24 mouse cellular contexts compared by ENCODE assay signal in the genomic region with DNA sequence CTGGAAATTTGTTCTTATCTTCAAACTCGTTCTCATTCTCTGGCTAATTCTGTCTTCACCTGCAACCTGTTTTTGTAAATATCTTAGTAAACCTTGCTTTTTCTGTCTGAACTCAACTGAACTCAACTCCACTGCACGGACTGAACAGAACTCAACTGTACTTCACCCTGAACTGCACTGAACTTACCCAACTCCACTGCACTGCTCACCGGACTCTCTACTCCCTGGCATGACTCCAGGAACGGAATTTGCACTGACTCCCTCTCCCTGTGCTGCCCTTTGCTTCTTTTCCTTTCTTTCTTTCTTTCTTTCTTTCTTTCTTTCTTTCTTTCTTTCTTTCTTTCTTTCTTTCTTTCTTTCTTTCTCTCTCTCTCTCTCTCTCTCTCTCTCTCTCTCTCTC.
DNase-seq lines count a peak whose midpoint lies in the region; ATAC-seq and TF ChIP-seq lines count a peak whose summit lies in the region.
"Had no signal": no experiment of that assay in that cellular context is flagged by ENCODE, and none has a peak within 500 bp of the region (broad histone marks: within the 10 kb centered on the region; RNA-seq: fewer than 3 reads in every experiment).

No protein-coding gene starts in this region.

- no peak for TF ChIP-seq CTCF in liver, adult 2 months (IDR thresholded peaks at IDR 0.05; ENCODE audit: low read depth, low read length)

- no peaks in the 10 kb centered on the region for H3K36me3 ChIP-seq in kidney, embryonic 16.5 days (ENCODE audit: insufficient read depth, low read length)
- H3K36me3 ChIP-seq in liver, adult 2 months (ENCODE audit: control insufficient read depth, insufficient read depth, low read length) = no peaks in the 10 kb centered on the region
- H3K36me3 ChIP-seq in liver, embryonic 12.5 days = no peaks in the 10 kb centered on the region
- H3K36me3 ChIP-seq: forebrain, embryonic 10.5 days; heart, embryonic 10.5 days; heart, embryonic 13.5 days; hindbrain, embryonic 12.5 days had no signal

- TF ChIP-seq POLR2A in liver, adult 2 months (IDR thresholded peaks at IDR 0.05; ENCODE audit: extremely low read depth, insufficient read depth, low read length) = no peak

- ATAC-seq in kidney, embryonic 16.5 days (ENCODE audit: low FRiP score, low TSS enrichment) = no peak
- ATAC-seq in liver, embryonic 12.5 days = no peak
- ATAC-seq: CD4-positive, CD25-positive, alpha-beta regulatory T cell, adult 4 months; forebrain, embryonic 13.5 days; forebrain, embryonic 16.5 days had no signal

- no peaks in the 10 kb centered on the region for H3K4me1 ChIP-seq in kidney, embryonic 16.5 days (ENCODE audit: insufficient read depth, low read length)
- H3K4me1 ChIP-seq in liver, adult 2 months (ENCODE audit: control insufficient read depth, insufficient read depth, low read length) = no peaks in the 10 kb centered on the region
- no peaks in the 10 kb centered on the region for H3K4me1 ChIP-seq in liver, embryonic 12.5 days
- H3K4me1 ChIP-seq: forebrain, embryonic 10.5 days; forebrain, embryonic 13.5 days; heart, embryonic 10.5 days; heart, embryonic 13.5 days; hindbrain, embryonic 12.5 days had no signal

- H3K27ac ChIP-seq in kidney, embryonic 16.5 days (ENCODE audit: low read length) = no peak overlapping the region
- no peak overlapping the region for H3K27ac ChIP-seq in liver, adult 2 months (replicated peaks; ENCODE audit: insufficient read depth, low read depth, low read length)
- H3K27ac ChIP-seq in liver, embryonic 12.5 days = no peak overlapping the region
- H3K27ac ChIP-seq: forebrain, embryonic 10.5 days; forebrain, embryonic 13.5 days; heart, adult 2 months; heart, embryonic 10.5 days; heart, embryonic 13.5 days; hindbrain, embryonic 12.5 days had no signal

- no peaks in the 10 kb centered on the region for H3K79me2 ChIP-seq in liver, adult 2 months (ENCODE audit: control insufficient read depth, insufficient read depth, low read length)

- H3K9me3 ChIP-seq in kidney, embryonic 16.5 days (ENCODE audit: low read length) = no peaks in the 10 kb centered on the region
- no peaks in the 10 kb centered on the region for H3K9me3 ChIP-seq in liver, embryonic 12.5 days (replicated peaks)
- H3K9me3 ChIP-seq: forebrain, embryonic 10.5 days; forebrain, embryonic 13.5 days; heart, embryonic 10.5 days; heart, embryonic 13.5 days; hindbrain, embryonic 12.5 days had no signal

- no peaks in the 10 kb centered on the region for H3K27me3 ChIP-seq in kidney, embryonic 16.5 days (ENCODE audit: insufficient read depth, low read length)
- no peaks in the 10 kb centered on the region for H3K27me3 ChIP-seq in liver, adult 2 months (ENCODE audit: control insufficient read depth, insufficient read depth, low read length)
- no peaks in the 10 kb centered on the region for H3K27me3 ChIP-seq in liver, embryonic 12.5 days (replicated peaks)
- H3K27me3 ChIP-seq: forebrain, embryonic 13.5 days; heart, embryonic 13.5 days; hindbrain, embryonic 12.5 days had no signal

- no peak overlapping the region for H3K9ac ChIP-seq in kidney, embryonic 16.5 days (replicated peaks; ENCODE audit: low read length)
- H3K9ac ChIP-seq in liver, adult 2 months (ENCODE audit: low read depth, low read length) = no peak overlapping the region
- no peak overlapping the region for H3K9ac ChIP-seq in liver, embryonic 12.5 days
- H3K9ac ChIP-seq: forebrain, embryonic 13.5 days; heart, embryonic 13.5 days; hindbrain, embryonic 12.5 days had no signal

- WGBS in kidney, embryonic 16.5 days = 73% methylated on average over 4 of the region's 4 CpGs
- WGBS in liver, adult 2 months = 23% methylated on average over 4 of the region's 4 CpGs
- 56% methylated on average over 4 of the region's 4 CpGs for WGBS in liver, embryonic 12.5 days (ENCODE audit: insufficient replicate concordance)

- no peak overlapping the region for H3K4me3 ChIP-seq in kidney, embryonic 16.5 days (ENCODE audit: low read length)
- H3K4me3 ChIP-seq in liver, adult 2 months (ENCODE audit: insufficient read depth, low read depth, low read length) = no peak overlapping the region
- no peak overlapping the region for H3K4me3 ChIP-seq in liver, embryonic 12.5 days
- H3K4me3 ChIP-seq: forebrain, embryonic 10.5 days; forebrain, embryonic 13.5 days; heart, adult 2 months; heart, embryonic 10.5 days; heart, embryonic 13.5 days; hindbrain, embryonic 12.5 days had no signal

- DNase-seq in kidney, adult 18-20 months = peak; percentile 16
- peak; percentile 79 for DNase-seq in liver, adult 2 months (ENCODE audit: extremely low read depth, low read depth, low spot score)
- DNase-seq in kidney, postnatal 10 days = peak; percentile 9
- peak; percentile 49 to 51 for DNase-seq in kidney, postnatal 25 days
- no peak for DNase-seq in ovary, adult 18-20 months (ENCODE audit: low spot score)
- DNase-seq in ovary, postnatal 14 days (ENCODE audit: low spot score) = no peak
- DNase-seq: adrenal gland, adult 8-10 months; adrenal gland, postnatal 36 days; cerebellum, adult 18-20 months; cerebellum, adult 9-10 months; cerebellum, postnatal 14 days; gastrocnemius, postnatal 10 days; gastrocnemius, postnatal 36 days; heart, adult 2 months; heart, postnatal 14 days had no signal

- no peak overlapping the region for H3K4me2 ChIP-seq in kidney, embryonic 16.5 days (replicated peaks; ENCODE audit: low read depth, low read length)
- no peak overlapping the region for H3K4me2 ChIP-seq in liver, embryonic 12.5 days
- H3K4me2 ChIP-seq: forebrain, embryonic 13.5 days; heart, embryonic 13.5 days; hindbrain, embryonic 12.5 days had no signal

Comparison
In these comparisons a context has a peak if more than half of its experiments do, and no peak if none do; other contexts are left out.
1. DNase-seq: peak in kidney, adult 18-20 months (single experiment), liver, adult 2 months (single experiment), kidney, postnatal 10 days (single experiment) and kidney, postnatal 25 days (2 of 2); none in ovary, adult 18-20 months (single experiment) and ovary, postnatal 14 days (single experiment).